ENCODE assay signal across 9 mouse cellular contexts in genomic region chr11:18115693-18116450, GRCm38 (mm10).
DNase-seq lines count a peak whose midpoint lies in the region; ATAC-seq and TF ChIP-seq lines count a peak whose summit lies in the region.
"Had no signal": no experiment of that assay in that cellular context is flagged by ENCODE, and none has a peak within 500 bp of the region (broad histone marks: within the 10 kb centered on the region; RNA-seq: fewer than 3 reads in every experiment).

No protein-coding gene starts in this region.

- no peak for TF ChIP-seq POLR2A in brain, embryonic 14.5 days (IDR thresholded peaks at IDR 0.05; ENCODE audit: borderline replicate concordance, extremely low read depth, insufficient read depth, insufficient read length, poor library complexity, severe bottlenecking)

- DNase-seq in forebrain, embryonic 14.5 days (ENCODE audit: low spot score), result peak; percentile 90
- DNase-seq in forebrain, embryonic 10.5 days (ENCODE audit: extremely low spot score, low spot score), result no peak
- peak; percentile 95 for DNase-seq in brain, embryonic 14.5 days (ENCODE audit: low read depth)
- DNase-seq in gastrocnemius, adult 18-20 months (ENCODE audit: low spot score), result peak; percentile 13
- peak; percentile 4 for DNase-seq in layer of hippocampus, adult 9-10 months (ENCODE audit: low spot score)
- DNase-seq in testis, postnatal 14 days (ENCODE audit: low spot score), result no peak

- no peak overlapping the region for H3K9ac ChIP-seq in forebrain, embryonic 14.5 days (ENCODE audit: low read length)
- no peak overlapping the region for H3K9ac ChIP-seq in midbrain, embryonic 16.5 days (ENCODE audit: low read depth, low read length)
- H3K9ac ChIP-seq: limb, embryonic 12.5 days had no signal

- H3K27ac ChIP-seq in forebrain, embryonic 14.5 days (ENCODE audit: low read depth, low read length), result no peak overlapping the region
- H3K27ac ChIP-seq in forebrain, embryonic 10.5 days, result no peak overlapping the region
- H3K27ac ChIP-seq in midbrain, embryonic 16.5 days (ENCODE audit: low read length), result no peak overlapping the region
- H3K27ac ChIP-seq: limb, embryonic 12.5 days had no signal

- H3K4me3 ChIP-seq in forebrain, embryonic 14.5 days (ENCODE audit: low read depth, low read length), result no peak overlapping the region
- no peak overlapping the region for H3K4me3 ChIP-seq in forebrain, embryonic 10.5 days
- H3K4me3 ChIP-seq in midbrain, embryonic 16.5 days (ENCODE audit: low read depth, low read length), result no peak overlapping the region
- H3K4me3 ChIP-seq: limb, embryonic 12.5 days had no signal

- no peak for TF ChIP-seq CTCF in brain, embryonic 14.5 days (IDR thresholded peaks at IDR 0.05; ENCODE audit: borderline replicate concordance, extremely low read depth, insufficient read depth, insufficient read length)

- no peaks in the 10 kb centered on the region for H3K27me3 ChIP-seq in forebrain, embryonic 14.5 days (replicated peaks; ENCODE audit: control insufficient read depth, insufficient read depth, low read length)
- H3K27me3 ChIP-seq in forebrain, embryonic 10.5 days (ENCODE audit: poor library complexity, severe bottlenecking), result no peaks in the 10 kb centered on the region
- H3K27me3 ChIP-seq in midbrain, embryonic 16.5 days (ENCODE audit: control insufficient read depth, insufficient read depth, low read depth, low read length), result no peaks in the 10 kb centered on the region
- H3K27me3 ChIP-seq: limb, embryonic 12.5 days had no signal

- WGBS in forebrain, embryonic 14.5 days, result 56% methylated on average over 9 of the region's 9 CpGs
- WGBS in forebrain, embryonic 10.5 days, result 92% methylated on average over 9 of the region's 9 CpGs
- WGBS in midbrain, embryonic 16.5 days, result 76% methylated on average over 9 of the region's 9 CpGs

- H3K4me2 ChIP-seq in forebrain, embryonic 14.5 days (ENCODE audit: low read length), result no peak overlapping the region
- no peak overlapping the region for H3K4me2 ChIP-seq in midbrain, embryonic 16.5 days (ENCODE audit: low read length)
- H3K4me2 ChIP-seq: limb, embryonic 12.5 days had no signal

- no peaks in the 10 kb centered on the region for H3K4me1 ChIP-seq in forebrain, embryonic 14.5 days (ENCODE audit: control insufficient read depth, insufficient read depth, low read length)
- no peaks in the 10 kb centered on the region for H3K4me1 ChIP-seq in forebrain, embryonic 10.5 days
- no peaks in the 10 kb centered on the region for H3K4me1 ChIP-seq in midbrain, embryonic 16.5 days (ENCODE audit: control insufficient read depth, insufficient read depth, low read length)
- H3K4me1 ChIP-seq: limb, embryonic 12.5 days had no signal

- H3K9me3 ChIP-seq in forebrain, embryonic 14.5 days (replicated peaks; ENCODE audit: control insufficient read depth, low read length), result no peaks in the 10 kb centered on the region
- H3K9me3 ChIP-seq in forebrain, embryonic 10.5 days, result no peaks in the 10 kb centered on the region
- H3K9me3 ChIP-seq in midbrain, embryonic 16.5 days (replicated peaks; ENCODE audit: control insufficient read depth, low read length, poor library complexity, severe bottlenecking), result no peaks in the 10 kb centered on the region
- H3K9me3 ChIP-seq: limb, embryonic 12.5 days had no signal

- H3K36me3 ChIP-seq in forebrain, embryonic 14.5 days (ENCODE audit: control insufficient read depth, insufficient read depth, low read length), result no peaks in the 10 kb centered on the region
- no peaks in the 10 kb centered on the region for H3K36me3 ChIP-seq in forebrain, embryonic 10.5 days (replicated peaks)
- no peaks in the 10 kb centered on the region for H3K36me3 ChIP-seq in midbrain, embryonic 16.5 days (ENCODE audit: control insufficient read depth, insufficient read depth, low read length)
- H3K36me3 ChIP-seq: limb, embryonic 12.5 days had no signal

- ATAC-seq in forebrain, embryonic 14.5 days, result peak; percentile 96
- ATAC-seq in midbrain, embryonic 16.5 days, result peak; percentile 89
- ATAC-seq in megakaryocyte, adult 5-6 weeks (ENCODE audit: poor library complexity, severe bottlenecking), result no peak

Comparison
In these comparisons a context has a peak if more than half of its experiments do, and no peak if none do; other contexts are left out.
1. DNase-seq: peak in forebrain, embryonic 14.5 days (single experiment), brain, embryonic 14.5 days (single experiment), gastrocnemius, adult 18-20 months (single experiment) and layer of hippocampus, adult 9-10 months (single experiment); none in forebrain, embryonic 10.5 days (single experiment) and testis, postnatal 14 days (single experiment).